Mouse (Mus musculus): ENCODE measurements around the gene Oosp2. TPM values are rescaled to one million over a fixed set of nuclear protein-coding genes. Genes with fewer than 3 reads are reported as not detected.

The Oosp2 gene
- total RNA-seq (2021), result not detected
- long read RNA-seq, experiment 1, result 0 reads
- long read RNA-seq, experiment 2, result 0 reads

GRCm38 (mm10) chr19:11660459-11660858 is at the start of gene Oosp2:
TSS of gene Oosp2 (minus strand) at chr19:11660559.
- intact Hi-C loops (cut with DNase I), result no loop called here
- no peak for DNase-seq (ENCODE audit: low spot score in 2 of 2)

GRCm38 (mm10) chr19:11698342-11698741 is 38.0 kb upstream of the Oosp2 start:
- intact Hi-C loops (cut with DNase I), result no loop called here
- DNase-seq (ENCODE audit: low spot score in 2 of 2), result no peak

GRCm38 (mm10) chr19:11696755-11697154 is 36.4 kb upstream of the Oosp2 start, which contains the start of gene Oosp3:
TSS of gene Oosp3 (plus strand) at chr19:11697055.
- intact Hi-C loops (cut with DNase I), result no loop called here
- DNase-seq (ENCODE audit: low spot score in 2 of 2), result no peak

- DNase-seq (ENCODE audit: low spot score in 2 of 2), result no peak
- intact Hi-C loops (cut with DNase I), result no loop called here
These were observed 31.1 kb upstream of the Oosp2 start for GRCm38 (mm10) chr19:11691454-11691853.

GRCm38 (mm10) chr19:11690839-11691238 is 30.5 kb upstream of the Oosp2 start, which contains the start of gene Oosp1:
TSS of gene Oosp1 (minus strand) at chr19:11691150.
- intact Hi-C loops (cut with DNase I), result no loop called here
- DNase-seq (ENCODE audit: low spot score in 2 of 2), result no peak

DNA sequence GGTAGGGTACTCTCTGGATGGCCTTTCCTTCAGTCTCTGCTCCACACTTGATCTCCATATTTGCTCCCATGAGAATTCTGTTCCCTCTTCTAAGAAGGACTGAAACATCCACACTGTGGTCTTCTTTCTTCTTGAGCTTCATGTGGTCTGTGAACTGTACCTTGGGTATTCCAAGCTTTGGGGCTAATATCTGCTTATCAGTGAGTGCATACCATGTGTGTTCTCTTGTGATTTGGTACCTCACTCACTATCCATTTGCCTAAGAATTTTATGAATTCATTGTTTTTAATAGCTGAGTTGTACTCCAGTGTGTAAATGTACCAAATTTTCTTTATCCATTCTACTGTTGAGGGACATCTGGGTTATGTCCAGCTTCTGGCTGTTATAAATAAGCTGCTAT is 1.2 kb upstream of the Oosp2 start:
- intact Hi-C loops (cut with DNase I), result no loop called here
- DNase-seq (ENCODE audit: low spot score in 2 of 2), result no peak

DNA sequence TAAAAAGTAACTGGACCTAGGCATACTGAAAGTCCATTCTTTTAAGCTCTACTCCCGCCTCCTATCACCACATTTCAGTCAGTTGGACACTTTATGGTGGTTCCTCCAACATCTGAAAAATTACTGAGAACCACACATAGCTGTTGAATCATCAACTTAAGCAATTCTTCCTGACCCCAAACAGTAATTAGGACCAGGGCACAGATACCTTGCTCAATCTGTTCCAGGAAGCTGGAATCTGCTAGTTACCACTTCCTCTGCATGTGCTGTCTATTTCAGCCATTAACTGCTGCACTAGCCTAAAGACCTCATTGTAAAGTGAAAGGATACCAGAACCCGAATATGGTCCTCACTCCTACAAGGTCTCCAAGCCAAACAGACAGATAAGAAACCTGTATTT is 1.2 kb downstream of the Oosp2 start:
- intact Hi-C loops (cut with DNase I), result no loop called here
- no peak for DNase-seq (ENCODE audit: low spot score in 2 of 2)

DNA sequence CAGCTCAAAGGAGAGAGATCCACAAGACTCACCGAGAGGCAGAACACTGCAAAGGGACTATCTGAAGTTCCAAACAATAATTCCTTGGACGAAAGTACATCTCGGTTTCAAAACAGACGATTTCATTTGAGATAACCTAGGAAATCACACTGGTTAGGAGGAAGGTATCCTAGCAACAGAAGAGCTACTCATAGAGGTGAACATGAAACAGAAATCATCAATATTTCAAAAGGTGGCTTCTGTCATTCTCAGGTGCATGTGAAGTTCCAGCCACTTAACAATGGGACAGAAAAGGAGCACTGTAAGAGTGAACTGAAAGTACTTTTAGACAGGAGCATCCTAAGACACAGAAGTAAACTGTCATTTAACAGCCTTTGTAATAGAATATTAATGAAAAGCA is 10.8 kb downstream of the Oosp2 start:
- intact Hi-C loops (cut with DNase I), result no loop called here
- DNase-seq (ENCODE audit: low spot score in 2 of 2), result no peak

DNA sequence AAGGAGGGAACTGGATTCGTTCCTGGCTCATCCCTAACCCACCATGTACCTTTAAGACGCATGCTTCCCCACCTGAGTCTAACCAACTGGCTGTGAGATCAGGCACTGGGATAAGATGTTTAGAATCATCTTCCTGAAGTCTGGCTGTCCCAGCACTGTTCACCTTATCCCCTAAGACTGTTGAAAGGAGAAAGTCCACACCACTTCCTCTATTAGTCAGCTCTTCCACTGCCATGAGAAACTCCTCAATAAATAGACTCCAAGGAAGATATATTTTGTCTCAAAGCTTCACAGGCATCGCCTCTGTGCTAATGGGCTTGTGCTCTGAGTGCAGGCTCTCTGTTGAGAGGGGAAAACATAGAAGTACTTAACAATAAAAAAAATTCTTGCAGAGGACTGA is 14.2 kb downstream of the Oosp2 start:
- intact Hi-C loops (cut with DNase I), result no loop called here
- DNase-seq (ENCODE audit: low spot score in 2 of 2), result no peak

GRCm38 (mm10) chr19:11640732-11641131 is 19.6 kb downstream of the Oosp2 start, which contains the start of gene Ms4a3:
TSS of gene Ms4a3 (minus strand) at chr19:11640851.
- DNase-seq (ENCODE audit: low spot score in 2 of 2), result no peak
- intact Hi-C loops (cut with DNase I), result no loop called here

- DNase-seq (ENCODE audit: low spot score in 2 of 2), result no peak
- intact Hi-C loops (cut with DNase I), result no loop called here
These were observed 21.3 kb downstream of the Oosp2 start for GRCm38 (mm10) chr19:11639038-11639437.

DNA sequence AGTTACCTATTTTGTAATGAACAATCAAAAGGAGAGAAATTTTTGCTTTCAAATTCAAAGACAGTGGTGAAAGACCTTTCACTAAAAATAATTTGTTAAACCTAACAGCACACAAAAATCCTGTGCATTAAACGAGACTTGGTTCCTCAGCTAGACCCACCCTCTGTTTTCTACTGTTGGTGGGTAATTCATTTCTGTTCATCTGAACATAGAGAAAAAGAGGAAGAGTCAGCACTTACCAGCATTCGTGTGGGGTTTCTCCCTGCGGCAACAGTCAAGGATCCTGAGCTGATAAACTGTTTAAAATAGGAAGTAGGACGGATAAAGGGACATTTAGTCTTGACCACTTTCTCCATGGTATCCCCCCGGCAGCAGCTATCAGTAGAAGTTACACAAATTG is 24.8 kb downstream of the Oosp2 start:
- DNase-seq (ENCODE audit: low spot score in 2 of 2), result no peak
- intact Hi-C loops (cut with DNase I), result no loop called here

GRCm38 (mm10) chr19:11634330-11634729 is 26.0 kb downstream of the Oosp2 start:
- intact Hi-C loops (cut with DNase I), result no loop called here
- no peak for DNase-seq (ENCODE audit: low spot score in 2 of 2)

DNA sequence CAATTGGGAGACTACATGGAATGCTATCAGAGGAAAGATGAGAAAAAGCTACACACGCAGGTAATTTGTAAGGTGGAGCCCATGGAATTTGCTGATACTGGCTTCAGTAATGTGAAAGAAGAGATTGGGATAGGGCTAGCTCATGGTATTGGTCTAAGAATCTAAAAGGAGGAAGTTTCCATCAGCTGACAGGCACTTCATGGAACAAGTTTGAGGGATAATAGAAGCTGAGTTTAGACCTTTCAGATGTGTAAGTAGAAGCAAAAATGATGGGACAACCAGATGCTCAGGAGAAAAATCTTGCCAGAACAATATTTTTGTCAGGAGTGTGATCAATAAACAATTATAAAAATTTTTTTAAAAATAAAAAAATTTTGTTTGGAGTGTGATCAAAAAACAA is 26.6 kb downstream of the Oosp2 start:
- no peak for DNase-seq (ENCODE audit: low spot score in 2 of 2)
- intact Hi-C loops (cut with DNase I), result no loop called here

- DNase-seq (ENCODE audit: low spot score in 2 of 2), result no peak
- intact Hi-C loops (cut with DNase I), result no loop called here
These were observed 35.1 kb downstream of the Oosp2 start for GRCm38 (mm10) chr19:11625231-11625630.

- intact Hi-C loops (cut with DNase I), result no loop called here
- DNase-seq (ENCODE audit: low spot score in 2 of 2), result no peak
These were observed 35.6 kb downstream of the Oosp2 start for GRCm38 (mm10) chr19:11624800-11625199.

DNA sequence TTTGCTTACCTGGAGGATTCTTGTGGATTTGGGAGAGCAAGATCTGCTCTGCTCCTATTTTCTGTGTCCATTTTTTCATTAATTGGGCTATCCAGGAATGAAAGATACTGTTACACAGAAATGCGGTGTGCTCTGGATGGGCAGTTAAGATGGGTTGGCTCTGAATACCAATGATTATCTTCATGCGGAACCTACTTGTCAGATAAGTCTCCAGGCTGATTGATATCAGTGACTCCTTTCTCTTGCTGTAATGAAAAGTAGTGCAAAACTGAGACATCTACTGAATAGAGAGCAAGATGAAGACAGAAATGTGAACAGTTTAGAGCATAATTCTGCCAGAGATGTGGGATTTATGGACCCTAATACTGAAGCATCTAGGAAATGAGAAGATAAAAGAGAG is 36.8 kb downstream of the Oosp2 start, which contains the start of gene Ms4a2:
TSS of gene Ms4a2 (minus strand) at position 169 of the 400 bp plus-strand sequence.
- intact Hi-C loops (cut with DNase I), result no loop called here
- DNase-seq (ENCODE audit: low spot score in 2 of 2), result no peak

GRCm38 (mm10) chr19:11617983-11618382 is 42.4 kb downstream of the Oosp2 start:
- intact Hi-C loops (cut with DNase I), result no loop called here

DNA sequence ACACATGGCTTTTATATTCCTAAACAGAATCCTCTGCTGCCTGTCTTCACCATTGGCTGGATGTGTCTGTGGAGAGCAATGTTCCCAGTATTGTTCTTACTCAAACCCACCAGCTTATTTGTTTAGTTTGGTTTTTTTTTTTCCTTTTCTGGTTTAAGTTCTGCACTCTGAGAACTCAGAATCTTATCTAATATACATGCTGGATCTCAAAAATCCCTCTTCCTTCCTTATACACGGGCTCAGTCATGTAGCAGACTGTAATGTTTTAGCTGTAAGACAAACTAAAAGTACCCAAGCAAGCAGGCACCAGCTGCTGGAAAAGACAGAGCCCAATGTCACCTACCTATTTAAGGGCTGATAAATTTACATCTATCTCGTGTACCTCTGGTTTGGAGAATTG is 45.6 kb downstream of the Oosp2 start:
- no peak for DNase-seq (ENCODE audit: low spot score in 2 of 2)
- intact Hi-C loops (cut with DNase I), result loop anchor here (2.0 kb wide), 1 partner anchor 146 kb away; no protein-coding TSS in a partner anchor

More at GRCm38 (mm10) chr19:11617983-11618382, 42.4 kb downstream of the Oosp2 start:
- no peak for DNase-seq (ENCODE audit: low spot score in 2 of 2)

GRCm38 (mm10) chr19:11613776-11614443 is 46.4 kb downstream of the Oosp2 start:
- no peak for DNase-seq (ENCODE audit: low spot score in 2 of 2)
- intact Hi-C loops (cut with DNase I), result loop anchor here (2.0 kb wide), 1 partner anchor 147 kb away; no protein-coding TSS in a partner anchor

DNA sequence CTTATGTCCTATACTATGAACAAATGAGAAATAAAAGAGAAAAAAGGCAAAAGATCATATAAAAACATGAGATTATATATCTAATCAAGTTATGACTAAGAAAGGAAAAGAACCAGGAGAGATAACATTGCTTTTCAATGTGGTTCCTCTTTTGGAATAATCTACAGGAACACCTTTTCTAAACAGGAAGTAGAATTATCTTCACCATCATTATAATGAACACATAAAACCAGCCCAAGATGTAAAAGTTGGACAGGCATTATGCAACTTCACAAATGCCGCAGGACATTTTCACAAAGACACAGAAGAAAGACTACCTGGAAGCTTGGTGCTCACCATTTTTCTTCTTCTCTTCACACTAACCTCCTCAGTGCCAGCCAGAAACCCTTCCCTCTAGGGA is 47.3 kb downstream of the Oosp2 start:
- intact Hi-C loops (cut with DNase I), result no loop called here
- no peak for DNase-seq (ENCODE audit: low spot score in 2 of 2)
